Mouse (Mus musculus) hindbrain, embryonic 11.5 days (tissue): ENCODE data around the gene Pml. TPM values are rescaled to one million over a fixed set of nuclear protein-coding genes. Genes with fewer than 3 reads are reported as not detected.
A peak's percentile ranks its signal among the peaks of the same experiment; 100 is the strongest.

Experiments used
- ATAC-seq: fragments of 200-750 bp; cut with Nextera tagmentation; 2 replicates; pipeline ENCODE4 v1.8.0; 2017; ENCODE audit warnings: mild to moderate bottlenecking, moderate TSS enrichment, moderate library complexity; ENCODE audit not compliant: low FRiP score
- DNase-seq: peaks from one replicate; pipeline ENCODE4 v3.0.0-alpha.2; 2015; ENCODE audit warnings: low spot score
- H3K27ac ChIP-seq: fragments of 300-500 bp; sonication (generic); 2 replicates; pipeline ENCODE4 v1.5.1; 2014; ENCODE audit warnings: mild to moderate bottlenecking, low read depth, low read length
- H3K27me3 ChIP-seq: fragments of 300-500 bp; sonication (generic); 2 replicates; pipeline ENCODE4 v1.6.1; 2014; ENCODE audit warnings: mild to moderate bottlenecking, low read length, moderate library complexity, mixed read lengths; ENCODE audit not compliant: control insufficient read depth, insufficient read depth
- H3K36me3 ChIP-seq: fragments of 300-500 bp; sonication (generic); 2 replicates; pipeline ENCODE4 v1.6.1; 2014; ENCODE audit warnings: mild to moderate bottlenecking, low read length, moderate library complexity, mixed read lengths; ENCODE audit not compliant: control insufficient read depth, insufficient read depth
- H3K4me1 ChIP-seq: fragments of 300-500 bp; sonication (generic); replicated peaks from 2 replicates; pipeline ENCODE4 v1.6.1; 2014; ENCODE audit warnings: low read length, mixed read lengths; ENCODE audit not compliant: control insufficient read depth, insufficient read depth
- H3K4me2 ChIP-seq: fragments of 300-500 bp; sonication (generic); replicated peaks from 2 replicates; pipeline ENCODE4 v1.6.1; 2014; ENCODE audit warnings: mild to moderate bottlenecking, low read depth, low read length
- H3K4me3 ChIP-seq: fragments of 300-500 bp; sonication (generic); 2 replicates; pipeline ENCODE4 v1.5.1; 2014; ENCODE audit warnings: low read depth, low read length
- H3K9ac ChIP-seq: fragments of 300-500 bp; sonication (generic); 2 replicates; pipeline ENCODE4 v1.6.1; 2014; ENCODE audit warnings: low read depth, low read length
- H3K9me3 ChIP-seq: fragments of 300-500 bp; sonication (generic); 2 replicates; pipeline ENCODE4 v1.6.1; 2016; ENCODE audit warnings: low read length; ENCODE audit not compliant: control insufficient read depth
- WGBS: fragments of 180-500 bp; shearing (Covaris S2); extraction: QIAGEN DNeasy Blood & Tissue Kit; methylation state at CpG from one replicate; pipeline ENCODE4 v1.1.7; 2014; 5-methylcytosine and 5-hydroxymethylcytosine counted together
- polyA plus RNA-seq: library from polyadenylated mRNA; unstranded; fragments of >200 nt; fragmentation: Nextera tagmentation; extraction: Ambion mirVana; gene quantifications from 2 replicates; pipeline ENCODE4 v1.2.1, GENCODE M21; 2014

Gene Pml
- polyA plus RNA-seq, 1 experiment from 2014 or later, result 8.3 TPM

DNA sequence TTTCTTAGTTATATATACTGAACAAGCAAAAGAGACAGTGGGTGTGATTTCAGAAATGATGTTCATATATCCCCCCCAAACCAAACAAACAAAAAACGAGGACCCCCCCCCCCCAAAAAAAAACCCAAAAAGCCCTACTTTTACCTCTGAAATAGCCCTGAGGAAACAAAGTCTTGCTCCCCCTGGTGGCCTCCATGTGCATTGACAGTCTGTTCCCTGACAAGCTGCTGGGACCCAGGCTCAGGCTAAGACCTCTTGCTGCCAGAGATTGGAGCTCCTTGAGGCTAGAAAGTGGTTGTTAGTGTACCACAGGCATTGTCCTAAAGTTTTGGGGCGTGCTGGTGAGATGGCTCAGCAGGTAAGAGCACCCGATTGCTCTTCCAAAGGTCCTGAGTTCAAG is 32.0 kb upstream of the Pml start:
- ATAC-seq, result no peak

DNA sequence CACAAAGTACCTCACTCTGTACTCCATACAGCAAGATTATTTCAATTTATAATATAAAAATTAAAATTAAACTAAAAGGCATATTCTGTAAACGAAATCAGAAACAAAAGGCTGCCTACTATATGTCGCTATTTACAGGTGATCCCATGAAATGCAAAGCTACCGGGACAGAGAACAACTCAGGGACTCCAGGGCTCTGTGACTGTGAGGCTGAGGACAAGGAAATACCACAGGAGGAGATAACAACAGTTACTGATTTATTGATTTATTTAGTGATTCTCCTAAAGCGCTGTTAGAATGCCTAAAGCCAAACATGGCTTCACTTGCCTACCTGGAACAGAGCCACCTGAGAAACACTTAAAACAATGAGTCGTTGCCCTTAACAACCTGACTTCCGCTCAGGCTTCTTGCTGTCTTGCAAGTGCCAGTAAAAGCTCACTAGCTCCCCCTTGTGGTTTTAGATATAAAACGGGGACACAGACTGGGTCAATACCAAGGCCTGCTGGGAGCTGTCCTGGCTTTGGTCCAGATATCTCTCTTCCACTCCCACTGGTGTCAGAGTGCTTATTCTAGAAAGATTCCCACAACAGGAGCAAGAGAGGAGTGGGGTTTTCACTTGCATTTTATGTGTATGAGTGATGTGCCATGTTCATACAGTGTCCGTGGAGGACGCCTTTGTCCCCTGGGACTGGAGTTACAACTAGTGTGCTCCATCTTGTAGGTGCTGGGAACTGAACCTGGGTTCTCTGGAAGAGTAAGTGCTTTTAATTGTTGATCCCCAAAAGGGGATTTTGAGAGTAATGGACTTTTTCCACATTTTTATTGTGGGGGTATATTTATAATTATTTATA is 30.9 kb upstream of the Pml start:
- H3K9ac ChIP-seq, result no peak overlapping the region

More for the DNA sequence above, 32.0 kb upstream of the Pml start:
- 52% methylated on average over 3 of the region's 3 CpGs for WGBS
- Histone ChIP-seq H3K4me2 (no peak overlapping the region), H3K36me3 (no peaks in the 10 kb centered on the region), H3K9ac (no peak overlapping the region), H3K9me3 (no peaks in the 10 kb centered on the region), H3K4me1 (no peaks in the 10 kb centered on the region), H3K27me3 (no peaks in the 10 kb centered on the region), H3K27ac (no peak overlapping the region), H3K4me3 (no peak overlapping the region)
- peak; percentile 64 for DNase-seq

DNA sequence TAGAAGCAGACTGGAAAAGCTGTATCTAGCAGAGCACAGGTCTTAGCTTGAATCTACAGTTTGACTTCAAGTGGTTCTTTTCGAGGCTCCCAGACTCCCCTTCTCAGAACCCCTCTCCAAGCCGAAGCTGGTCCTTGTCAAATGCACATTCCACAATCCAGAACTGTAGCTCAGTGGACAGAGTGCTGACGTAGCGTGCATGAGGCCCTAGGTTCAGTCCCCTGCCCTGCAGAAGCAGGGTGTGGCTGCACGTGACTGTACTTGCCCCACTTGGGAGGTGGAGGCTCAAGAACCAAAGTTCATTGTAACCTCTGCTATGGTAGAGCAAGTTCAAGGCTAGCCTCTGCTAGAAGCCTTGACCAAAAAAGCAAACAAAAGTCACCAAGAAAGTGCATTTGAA is 30.2 kb upstream of the Pml start:
- H3K4me3 ChIP-seq, result no peak overlapping the region
- H3K4me2 ChIP-seq, result no peak overlapping the region
- 73% methylated on average over 5 of the region's 5 CpGs for WGBS
- no peaks in the 10 kb centered on the region for H3K36me3 ChIP-seq
- no peak overlapping the region for H3K9ac ChIP-seq
- H3K9me3 ChIP-seq, result no peaks in the 10 kb centered on the region
- ATAC-seq, result no peak
- no peaks in the 10 kb centered on the region for H3K27me3 ChIP-seq
- DNase-seq, result no peak
- H3K4me1 ChIP-seq, result no peaks in the 10 kb centered on the region; the same call in 1 of the 2 replicates
- H3K27ac ChIP-seq, result no peak overlapping the region

More for the DNA sequence above, 30.9 kb upstream of the Pml start:
- Histone ChIP-seq H3K36me3 (no peaks in the 10 kb centered on the region), H3K27me3 (no peaks in the 10 kb centered on the region), H3K4me3 (no peak overlapping the region), H3K4me1 (no peaks in the 10 kb centered on the region), H3K4me2 (no peak overlapping the region), H3K9me3 (no peaks in the 10 kb centered on the region), H3K27ac (no peak overlapping the region)
- 38% methylated on average over 9 of the region's 9 CpGs for WGBS
- DNase-seq (peak; percentile 86), ATAC-seq (no peak)

DNA sequence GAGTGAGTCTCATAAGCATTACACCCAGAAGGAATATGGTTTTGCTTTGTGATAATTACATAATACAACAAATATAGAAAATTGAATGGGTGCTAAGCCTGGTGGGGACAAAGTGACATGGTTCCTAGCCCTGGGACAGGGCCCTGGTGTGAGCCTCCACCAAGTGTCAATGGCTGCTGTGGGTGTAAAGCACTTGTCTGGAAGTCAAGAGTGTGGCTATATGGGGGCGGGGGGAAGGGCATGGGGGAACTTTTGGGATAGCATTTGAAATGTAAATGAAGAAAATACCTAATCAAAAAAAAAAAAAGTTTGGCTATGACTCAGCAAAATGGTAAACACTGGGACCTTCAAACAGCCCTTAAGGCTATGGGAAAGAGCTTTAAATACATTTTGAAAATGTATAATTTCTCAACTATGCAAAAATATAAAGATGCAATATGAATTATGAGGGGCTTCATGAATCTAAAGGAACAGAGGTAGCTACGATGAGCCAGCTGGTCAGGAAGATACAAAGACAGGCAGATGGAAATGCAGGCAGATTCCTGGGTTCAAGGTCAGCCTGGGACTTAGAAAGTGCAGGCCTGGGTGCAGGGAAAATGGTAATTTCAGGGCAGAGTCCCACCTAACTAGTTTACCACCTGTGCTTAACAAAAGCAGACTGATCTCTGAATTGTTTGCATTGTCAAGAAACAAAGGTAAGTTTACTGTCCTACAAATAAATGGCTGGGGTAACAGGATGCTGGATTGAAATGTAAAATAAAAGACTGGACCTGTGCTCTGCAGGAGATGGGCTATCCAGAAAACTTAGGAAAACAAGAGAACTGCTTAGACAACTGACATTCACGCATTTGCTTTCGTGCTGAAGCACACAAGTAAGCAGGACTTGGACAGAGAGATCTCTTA is 29.5 kb upstream of the Pml start:
- Histone ChIP-seq H3K9me3 (no peaks in the 10 kb centered on the region), H3K27me3 (no peaks in the 10 kb centered on the region), H3K27ac (no peak overlapping the region), H3K36me3 (no peaks in the 10 kb centered on the region), H3K9ac (no peak overlapping the region), H3K4me1 (no peaks in the 10 kb centered on the region; the same call in 1 of the 2 replicates), H3K4me3 (no peak overlapping the region), H3K4me2 (no peak overlapping the region)
- no peak for DNase-seq
- WGBS, result 47% methylated on average over 4 of the region's 4 CpGs
- no peak for ATAC-seq

DNA sequence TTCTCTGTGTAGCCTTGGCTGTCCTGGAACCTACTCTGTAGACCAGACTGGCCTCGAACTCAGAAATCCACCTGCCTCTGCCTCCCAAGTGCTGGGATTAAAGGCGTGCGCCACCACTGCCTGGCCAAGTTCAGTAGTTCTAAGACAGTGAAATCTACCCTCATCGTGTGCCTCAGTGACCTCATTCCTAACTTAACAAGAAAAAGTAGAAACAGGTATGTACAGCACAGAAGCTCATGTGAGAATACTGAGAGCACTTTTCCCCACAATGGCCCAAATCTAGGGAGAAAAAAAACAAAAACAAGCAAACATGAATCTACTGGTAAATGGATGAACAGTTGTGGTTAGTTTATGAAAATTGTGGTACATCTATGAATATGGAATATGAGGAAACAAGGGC is 28.7 kb upstream of the Pml start:
- no peaks in the 10 kb centered on the region for H3K27me3 ChIP-seq
- no peak overlapping the region for H3K27ac ChIP-seq
- WGBS, result 90% methylated on average over 4 of the region's 4 CpGs
- no peaks in the 10 kb centered on the region; the same call in 1 of the 2 replicates for H3K4me1 ChIP-seq
- H3K4me3 ChIP-seq, result no peak overlapping the region
- no peak overlapping the region for H3K4me2 ChIP-seq
- no peak overlapping the region for H3K9ac ChIP-seq
- ATAC-seq (no peak), DNase-seq (no peak)
- no peaks in the 10 kb centered on the region for H3K36me3 ChIP-seq
- H3K9me3 ChIP-seq, result no peaks in the 10 kb centered on the region

DNA sequence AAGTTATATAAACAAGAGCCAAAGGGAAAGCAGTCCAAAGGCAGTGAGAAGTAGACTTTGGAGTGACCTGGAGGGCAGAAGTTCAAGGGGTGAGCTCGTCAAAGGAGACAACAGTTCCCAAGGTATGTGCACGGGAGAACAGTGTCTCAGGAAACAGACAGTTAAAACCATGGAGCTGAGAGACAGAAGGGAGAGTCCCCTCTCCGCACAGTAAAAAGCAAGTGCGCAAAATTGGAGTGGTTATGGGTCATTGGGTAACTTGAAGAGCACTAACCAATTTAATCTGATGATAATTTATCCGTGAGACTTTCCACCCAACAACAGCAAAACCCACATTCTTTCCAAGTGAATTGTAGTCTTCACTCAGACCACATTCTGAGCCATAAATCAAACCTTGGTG is 26.8 kb upstream of the Pml start:
- H3K4me2 ChIP-seq, result no peak overlapping the region
- DNase-seq, result no peak
- WGBS, result 48% methylated on average over 5 of the region's 5 CpGs

DNA sequence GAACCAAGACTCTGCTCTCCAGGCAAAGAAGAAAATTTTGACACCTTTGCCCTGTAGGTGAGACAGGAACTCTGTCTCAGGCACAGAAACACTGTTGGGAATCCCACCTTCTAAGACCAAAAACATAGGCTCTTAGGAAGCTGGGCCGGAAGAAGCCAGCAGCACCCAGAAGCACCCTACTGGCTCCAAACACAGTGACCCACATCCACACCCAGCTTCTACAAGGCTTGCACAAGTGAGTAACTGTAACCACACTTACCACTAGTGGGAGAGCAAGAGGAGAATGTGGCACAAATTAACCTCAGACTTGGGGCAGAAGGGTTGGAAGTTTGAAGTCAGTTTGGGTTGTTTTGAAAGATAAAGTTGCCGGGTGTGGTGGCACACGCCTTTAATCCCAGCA is 26.2 kb upstream of the Pml start:
- H3K27ac ChIP-seq, result no peak overlapping the region
- H3K27me3 ChIP-seq, result no peaks in the 10 kb centered on the region
- no peaks in the 10 kb centered on the region for H3K9me3 ChIP-seq
- H3K4me1 ChIP-seq, result no peaks in the 10 kb centered on the region; the same call in 1 of the 2 replicates
- H3K4me3 ChIP-seq, result no peak overlapping the region
- no peak for ATAC-seq
- H3K4me2 ChIP-seq, result no peak overlapping the region
- WGBS, result 80% methylated on average over 3 of the region's 3 CpGs
- H3K36me3 ChIP-seq, result no peaks in the 10 kb centered on the region
- no peak overlapping the region for H3K9ac ChIP-seq
- DNase-seq, result no peak

More for the DNA sequence above, 26.8 kb upstream of the Pml start:
- H3K4me3 ChIP-seq, result no peak overlapping the region
- no peaks in the 10 kb centered on the region; the same call in 1 of the 2 replicates for H3K4me1 ChIP-seq
- no peaks in the 10 kb centered on the region for H3K36me3 ChIP-seq
- no peaks in the 10 kb centered on the region for H3K27me3 ChIP-seq
- H3K27ac ChIP-seq, result no peak overlapping the region
- ATAC-seq, result no peak
- no peaks in the 10 kb centered on the region for H3K9me3 ChIP-seq
- H3K9ac ChIP-seq, result no peak overlapping the region

DNA sequence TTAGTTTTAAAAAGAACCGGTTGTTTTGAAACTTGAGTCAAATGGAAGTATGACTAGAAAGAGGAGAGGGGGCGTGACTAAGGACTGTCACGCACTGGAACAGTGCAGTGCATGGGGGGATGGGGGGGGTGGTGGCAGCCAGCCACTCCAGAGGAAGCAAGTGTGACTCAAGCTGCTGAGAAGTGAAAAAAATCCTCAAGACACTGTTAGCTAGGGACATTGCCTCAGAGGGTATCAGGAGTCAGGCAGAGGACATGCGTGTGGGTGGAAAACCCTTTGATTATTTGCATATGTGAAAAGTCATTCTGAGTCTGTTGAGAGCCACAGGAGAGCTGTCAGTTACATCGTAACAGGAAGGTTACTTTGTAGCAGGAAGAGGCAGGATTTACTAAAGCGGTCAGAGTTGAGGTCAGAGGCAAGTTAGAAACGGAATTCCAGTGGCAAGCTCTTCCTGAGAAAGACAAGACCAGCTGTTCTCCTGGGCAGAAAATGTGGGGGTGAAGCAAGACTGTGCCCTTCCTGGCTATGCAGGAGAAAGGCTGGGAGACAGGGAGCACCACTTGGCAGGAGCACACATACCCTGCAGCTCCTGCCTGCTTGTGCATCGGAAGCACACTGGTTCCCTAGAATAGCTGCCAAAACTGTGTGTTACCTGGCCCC is 25.7 kb upstream of the Pml start:
- Histone ChIP-seq H3K4me2 (no peak overlapping the region), H3K9ac (no peak overlapping the region), H3K9me3 (no peaks in the 10 kb centered on the region), H3K4me3 (no peak overlapping the region), H3K27ac (no peak overlapping the region), H3K4me1 (no peaks in the 10 kb centered on the region; the same call in 1 of the 2 replicates), H3K36me3 (no peaks in the 10 kb centered on the region), H3K27me3 (no peaks in the 10 kb centered on the region)
- 46% methylated on average over 8 of the region's 8 CpGs for WGBS
- no peak for ATAC-seq
- no peak for DNase-seq
